Mouse (Mus musculus): ENCODE results near the gene Tubg1.

Tubg1 gene

GRCm38 (mm10) chr11:101119761-101120544 is at the start of gene Tubg1, which contains the start of gene Retreg3:
Gene Tubg1 (plus strand): TSS chr11:101119938.
Gene Retreg3 (minus strand): TSS chr11:101119893.
- peak; percentile 99 for DNase-seq (ENCODE audit: low read depth, low spot score)

GRCm38 (mm10) chr11:101070189-101070527 is 49.6 kb upstream of the Tubg1 start:
- no peak for DNase-seq (ENCODE audit: low read depth, low spot score)

GRCm38 (mm10) chr11:101070987-101071386 is 48.8 kb upstream of the Tubg1 start:
- DNase-seq (ENCODE audit: low read depth, low spot score), result no peak

GRCm38 (mm10) chr11:101071810-101072428 is 47.8 kb upstream of the Tubg1 start:
- DNase-seq (ENCODE audit: low read depth, low spot score), result no peak

- no peak for DNase-seq (ENCODE audit: low read depth, low spot score)
These were observed 41.6 kb upstream of the Tubg1 start, which contains the start of gene Hsd17b1 for GRCm38 (mm10) chr11:101078121-101078520. Gene Hsd17b1 (plus strand): TSS chr11:101078411.

GRCm38 (mm10) chr11:101079746-101080145 is 40.0 kb upstream of the Tubg1 start:
- DNase-seq (ENCODE audit: low read depth, low spot score), result peak; percentile 46

- DNase-seq (ENCODE audit: low read depth, low spot score), result no peak
These were observed 39.3 kb upstream of the Tubg1 start for GRCm38 (mm10) chr11:101080421-101080820.

GRCm38 (mm10) chr11:101081659-101082058 is 38.1 kb upstream of the Tubg1 start:
- no peak for DNase-seq (ENCODE audit: low read depth, low spot score)

- peak; percentile 96 for DNase-seq (ENCODE audit: low read depth, low spot score)
These were observed 37.3 kb upstream of the Tubg1 start, which contains the start of gene Coasy for GRCm38 (mm10) chr11:101082208-101083082. Gene Coasy (plus strand): TSS chr11:101082565.

GRCm38 (mm10) chr11:101083083-101083697 is 36.5 kb upstream of the Tubg1 start:
- no peak for DNase-seq (ENCODE audit: low read depth, low spot score)

GRCm38 (mm10) chr11:101084246-101084645 is 35.5 kb upstream of the Tubg1 start:
- no peak for DNase-seq (ENCODE audit: low read depth, low spot score)

GRCm38 (mm10) chr11:101084811-101085210 is 34.9 kb upstream of the Tubg1 start:
- DNase-seq (ENCODE audit: low read depth, low spot score), result no peak

- DNase-seq (ENCODE audit: low read depth, low spot score), result no peak
These were observed 34.0 kb upstream of the Tubg1 start for GRCm38 (mm10) chr11:101085617-101086322.

GRCm38 (mm10) chr11:101086323-101086674 is 33.4 kb upstream of the Tubg1 start:
- no peak for DNase-seq (ENCODE audit: low read depth, low spot score)

GRCm38 (mm10) chr11:101086756-101087681 is 32.7 kb upstream of the Tubg1 start, which contains the start of gene Mlx:
Gene Mlx (plus strand): TSS chr11:101087277.
- DNase-seq (ENCODE audit: low read depth, low spot score), result peak; percentile 96

GRCm38 (mm10) chr11:101087682-101088055 is 32.1 kb upstream of the Tubg1 start:
- no peak for DNase-seq (ENCODE audit: low read depth, low spot score)

- no peak for DNase-seq (ENCODE audit: low read depth, low spot score)
These were observed 29.8 kb upstream of the Tubg1 start for GRCm38 (mm10) chr11:101089931-101090330.

- DNase-seq (ENCODE audit: low read depth, low spot score), result no peak
These were observed 24.8 kb upstream of the Tubg1 start for GRCm38 (mm10) chr11:101094930-101095313.

GRCm38 (mm10) chr11:101095314-101096024 is 24.3 kb upstream of the Tubg1 start, which contains the start of gene Psmc3ip:
Gene Psmc3ip (minus strand): TSS chr11:101095436.
- peak; percentile 97 for DNase-seq (ENCODE audit: low read depth, low spot score)

Data from R1 (cell line).